Mouse (Mus musculus): ENCODE data around the gene Tcf20.
"Not testable (repeated sequence)": the region's sequence is repeated elsewhere in the genome, so short reads cannot be mapped to it uniquely, and the experiment has no call there.

Tcf20 gene

DNA sequence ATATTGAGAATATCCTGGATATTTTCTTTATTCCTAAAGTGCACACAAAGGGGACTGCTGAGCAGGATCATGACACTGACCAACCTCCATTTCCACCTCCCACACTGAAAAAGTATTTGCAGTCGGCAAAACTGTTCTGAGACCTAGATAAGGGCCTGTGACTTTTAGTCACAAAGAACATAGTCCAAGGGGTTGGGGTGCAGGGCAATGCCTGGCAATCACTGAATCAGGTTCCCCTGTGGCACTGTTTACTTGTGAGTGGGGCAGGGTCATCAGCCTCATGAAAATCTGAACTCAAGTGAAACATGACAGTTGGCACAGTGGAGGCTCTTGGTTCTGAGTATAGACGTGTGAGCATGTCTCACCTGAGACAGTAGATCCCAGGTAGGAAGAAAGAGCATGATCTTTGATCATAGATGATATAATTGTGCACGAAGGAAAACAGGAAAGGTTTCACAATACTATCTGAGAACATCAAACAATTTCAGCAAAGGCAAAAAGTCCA is 191.7 kb downstream of the Tcf20 start:
- DNase-seq = no peak

- DNase-seq = no peak
These were observed 193.4 kb downstream of the Tcf20 start, which contains the start of gene Cyp2d26 for GRCm38 (mm10) chr15:82794277-82794676. Gene Cyp2d26, minus strand, starts transcription at chr15:82794294.

DNA sequence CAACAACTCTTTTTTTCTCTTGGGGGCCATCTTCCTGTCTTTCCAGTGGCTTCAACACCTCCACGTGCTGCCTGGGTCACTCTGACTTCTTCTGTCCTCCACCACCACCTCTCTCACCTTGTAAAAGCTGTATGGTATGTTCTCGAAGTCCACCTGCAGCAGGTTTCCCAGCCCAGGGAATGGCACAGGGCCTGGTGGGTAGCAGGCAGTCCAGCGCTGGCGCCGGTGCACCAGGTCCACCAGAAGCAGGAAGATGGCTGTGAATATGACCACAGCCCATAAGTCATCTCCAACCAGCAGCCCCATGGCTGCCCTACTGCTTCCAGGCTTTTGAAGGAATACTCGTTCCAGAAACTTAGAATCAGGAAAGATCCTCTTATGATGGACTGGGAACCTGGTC is 193.8 kb downstream of the Tcf20 start:
- no peak for DNase-seq

GRCm38 (mm10) chr15:82793454-82793853 is 194.2 kb downstream of the Tcf20 start:
- no peak for DNase-seq

DNA sequence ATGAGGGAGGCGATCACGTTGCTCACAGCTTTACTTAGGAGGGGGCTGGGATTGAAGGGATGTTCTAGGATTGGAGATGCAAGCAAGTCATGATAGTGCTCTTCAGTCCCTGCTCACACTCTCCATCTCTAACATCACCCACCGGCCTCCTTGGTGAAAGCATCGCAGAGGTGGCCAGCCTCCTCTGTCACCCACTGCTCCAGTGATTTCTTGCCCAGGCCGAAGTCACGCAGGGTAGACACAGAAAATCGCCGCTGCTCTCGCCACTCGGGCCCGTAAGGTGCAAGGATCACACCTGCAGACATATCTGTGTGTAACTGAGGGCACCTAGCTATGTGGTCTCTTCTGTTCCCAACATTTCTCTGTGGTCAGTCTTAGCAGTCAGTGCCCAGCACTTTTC is 195.1 kb downstream of the Tcf20 start:
- no peak for DNase-seq

GRCm38 (mm10) chr15:82784581-82784980 is 203.1 kb downstream of the Tcf20 start:
- DNase-seq = no peak

GRCm38 (mm10) chr15:82783800-82784199 is 203.9 kb downstream of the Tcf20 start:
- DNase-seq = no peak

- DNase-seq = not testable (repeated sequence)
These were observed 209.8 kb downstream of the Tcf20 start for GRCm38 (mm10) chr15:82777856-82778255.

DNA sequence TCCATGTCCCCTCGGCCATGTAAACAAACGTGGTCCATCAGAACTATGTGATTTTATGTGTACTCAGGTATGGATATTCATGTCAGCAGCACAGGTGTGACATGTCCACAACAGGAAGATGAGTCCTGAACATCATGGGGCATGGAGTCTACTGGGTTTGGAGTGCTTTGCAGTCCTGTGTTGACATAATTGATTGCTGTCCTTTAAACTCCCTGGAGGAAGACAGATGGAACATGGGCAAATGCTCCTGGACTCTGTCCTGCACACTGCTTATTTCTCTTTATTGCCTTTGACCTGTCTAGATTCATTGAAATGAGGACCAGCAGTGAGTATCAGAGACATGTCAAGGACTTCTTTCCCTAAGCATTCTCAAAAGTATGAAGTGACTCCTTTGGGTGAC is 221.7 kb downstream of the Tcf20 start:
- DNase-seq = no peak

- DNase-seq = no peak
These were observed 222.8 kb downstream of the Tcf20 start for GRCm38 (mm10) chr15:82764881-82765280.

GRCm38 (mm10) chr15:82763631-82764420 is 223.8 kb downstream of the Tcf20 start, which contains the start of gene Cyp2d40:
Gene Cyp2d40, minus strand, starts transcription at chr15:82764183.
- no peak for DNase-seq
